In the genomic region with DNA sequence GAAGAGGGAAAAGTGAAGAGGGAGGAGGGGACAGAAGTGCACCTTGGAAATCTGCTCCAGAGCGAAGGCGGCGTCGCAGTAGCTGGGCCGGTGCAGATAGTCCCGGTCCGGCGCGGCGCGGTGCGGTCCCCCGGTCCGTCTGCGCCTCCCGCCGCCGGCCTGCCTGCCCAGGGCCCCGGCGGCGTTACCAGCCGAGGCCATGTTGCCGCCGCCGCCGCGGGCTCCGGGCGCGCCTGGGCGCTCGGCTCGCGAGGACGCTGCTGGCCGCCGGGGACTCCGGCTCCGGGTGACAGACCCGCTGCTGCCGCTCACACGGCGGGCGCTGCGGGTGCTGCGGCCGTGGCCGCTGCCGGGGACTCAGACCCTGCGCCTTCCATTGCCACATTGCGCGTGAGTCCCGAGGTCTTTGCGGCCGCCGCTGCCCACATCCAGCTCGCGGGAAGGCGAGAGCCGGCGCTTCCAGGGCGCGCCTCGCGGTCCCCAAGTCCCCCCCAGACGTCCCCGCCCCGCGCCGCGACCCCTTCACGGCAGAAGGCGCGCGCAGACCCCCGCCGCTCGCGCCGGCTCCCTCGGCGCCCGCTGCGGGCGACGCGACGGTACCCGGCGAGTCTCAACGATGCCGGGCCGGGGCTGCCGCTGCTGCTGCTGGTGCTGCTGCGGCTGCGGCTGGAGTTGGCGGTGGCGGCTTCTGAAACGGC, we compare ENCODE assay signal across 8 mouse cellular contexts. TPM values are rescaled to one million over a fixed set of nuclear protein-coding genes. Genes with fewer than 3 reads are reported as not detected.
DNase-seq lines count a peak whose midpoint lies in the region; ATAC-seq and TF ChIP-seq lines count a peak whose summit lies in the region.

No protein-coding gene starts in this region.

- H3K36me3 ChIP-seq in C2C12 (ENCODE audit: control insufficient read depth, insufficient read depth) = no peaks in the 10 kb centered on the region
- H3K36me3 ChIP-seq in limb, embryonic 12.5 days = peaks cover 9% of the 10 kb centered on the region; the same call in 1 of the 2 replicates
- no peaks in the 10 kb centered on the region; the same call in 1 of the 2 replicates for H3K36me3 ChIP-seq in neural tube, embryonic 11.5 days (ENCODE audit: control insufficient read depth, insufficient read depth, low read length)

- H3K4me3 ChIP-seq in C2C12 (ENCODE audit: insufficient read depth, poor library complexity, severe bottlenecking) = peak overlapping the region; percentile 56
- peak overlapping the region; percentile 98 for H3K4me3 ChIP-seq in limb, embryonic 12.5 days (replicated peaks)
- peak overlapping the region; percentile 72 for H3K4me3 ChIP-seq in neural tube, embryonic 11.5 days (ENCODE audit: low read depth, low read length)

- H3K27ac ChIP-seq in limb, embryonic 12.5 days = peak overlapping the region; percentile 100
- peak overlapping the region; percentile 100 for H3K27ac ChIP-seq in neural tube, embryonic 11.5 days (ENCODE audit: low read depth, low read length)

- H3K27me3 ChIP-seq in C2C12 (ENCODE audit: control insufficient read depth, insufficient read depth, insufficient read length) = no peaks in the 10 kb centered on the region
- peaks cover 7% of the 10 kb centered on the region for H3K27me3 ChIP-seq in limb, embryonic 12.5 days
- H3K27me3 ChIP-seq in neural tube, embryonic 11.5 days (ENCODE audit: control insufficient read depth, insufficient read depth, low read length) = no peaks in the 10 kb centered on the region

- H3K9me3 ChIP-seq in limb, embryonic 12.5 days = no peaks in the 10 kb centered on the region
- H3K9me3 ChIP-seq in neural tube, embryonic 11.5 days (ENCODE audit: control insufficient read depth, low read length) = no peaks in the 10 kb centered on the region

- peaks cover 39% of the 10 kb centered on the region for H3K4me1 ChIP-seq in limb, embryonic 12.5 days (replicated peaks)
- H3K4me1 ChIP-seq in neural tube, embryonic 11.5 days (ENCODE audit: control insufficient read depth, insufficient read depth, low read length) = peaks cover 26% of the 10 kb centered on the region

- DNase-seq in gastrocnemius, adult 18-20 months (ENCODE audit: low spot score) = peak; percentile 10
- no peak for DNase-seq in gastrocnemius, adult 8-10 months (ENCODE audit: low spot score in 2 of 2)
- peak; percentile 39 for DNase-seq in brain, adult 2 months (ENCODE audit: low read depth, low spot score)
- DNase-seq in gastrocnemius, postnatal 10 days = peak; percentile 44
- peak; percentile 51 for DNase-seq in neural tube, embryonic 11.5 days (ENCODE audit: low spot score)

- under 1% methylated on average over 82 of the region's 99 CpGs for WGBS in limb, embryonic 12.5 days
- under 1% methylated on average over 98 of the region's 99 CpGs for WGBS in neural tube, embryonic 11.5 days

- no peak for TF ChIP-seq CTCF in C2C12 (IDR thresholded peaks at IDR 0.05; ENCODE audit: control insufficient read depth, insufficient read depth, insufficient read length)

- peaks cover 40% of the 10 kb centered on the region for H3K79me2 ChIP-seq in C2C12 (ENCODE audit: control insufficient read depth, insufficient read depth)

- H3K79me3 ChIP-seq in C2C12 (ENCODE audit: low read depth) = peaks cover 14% of the 10 kb centered on the region

- ATAC-seq in limb, embryonic 12.5 days (ENCODE audit: insufficient number of reproducible peaks, insufficient read depth, low FRiP score, low TSS enrichment, low read depth) = no peak
- ATAC-seq in neural tube, embryonic 11.5 days (ENCODE audit: insufficient read depth, low FRiP score, low TSS enrichment) = no peak
- ATAC-seq in inflammation-experienced regulatory T-cells, adult 6 months = no peak

- peak overlapping the region; percentile 78 for H3ac ChIP-seq in C2C12 (ENCODE audit: control insufficient read depth, insufficient read length, low read depth)

- peak overlapping the region; percentile 97 for H3K4me2 ChIP-seq in limb, embryonic 12.5 days
- peak overlapping the region; percentile 94 for H3K4me2 ChIP-seq in neural tube, embryonic 11.5 days (ENCODE audit: low read depth)

- H3K9ac ChIP-seq in limb, embryonic 12.5 days (replicated peaks) = peak overlapping the region; percentile 100
- H3K9ac ChIP-seq in neural tube, embryonic 11.5 days (ENCODE audit: low read length) = peak overlapping the region; percentile 90

TF ChIP-seq in C2C12, 6 proteins besides CTCF, POLR2A, EP300 and RAD21:
- TF ChIP-seq MYOD1 (IDR thresholded peaks at IDR 0.05; ENCODE audit: control insufficient read depth, insufficient read length, low read depth) (no peak), CEBPB (IDR thresholded peaks at IDR 0.05; ENCODE audit: low read depth) (no peak), FOSL1 (IDR thresholded peaks at IDR 0.05; ENCODE audit: insufficient read depth, low read length, poor library complexity, severe bottlenecking) (no peak), MAX (IDR thresholded peaks at IDR 0.05) (no peak), MYOG (IDR thresholded peaks at IDR 0.05; ENCODE audit: control insufficient read depth, extremely low read depth, insufficient read length) (no peak), USF1 (IDR thresholded peaks at IDR 0.05; ENCODE audit: low read depth) (no peak)

RNA-seq across cellular contexts. Expression of gene Ptch1, which starts 7.9 kb away (rescaled TPM):
- 1 to 10 TPM; 5.7 to 8.5 TPM for total RNA-seq in gastrocnemius, adult 18-20 months (2021)
- total RNA-seq in gastrocnemius, adult 8-10 months (2022) = 10 to 100 TPM in 1 of 4 experiments, 1 to 10 TPM in 3; 6.6 to 10.3 (median 8.3) TPM
- polyA plus RNA-seq in C2C12 (2012; fragmentation: generic; extraction: Trizol) = 2.8 TPM
- total RNA-seq in gastrocnemius, postnatal 10 days (2021) = 10 to 100 TPM; 13.6 to 20.3 TPM
- 21.6 and 23.0 TPM in 2 replicates for polyA plus RNA-seq in limb, embryonic 12.5 days (2016; fragmentation: Nextera tagmentation; extraction: Ambion mirVana)
- polyA plus RNA-seq in neural tube, embryonic 11.5 days (2014; fragmentation: Nextera tagmentation; extraction: Ambion mirVana) = 22.8 and 24.2 TPM in 2 replicates
- 10 to 100 TPM in 2 of 3 experiments, 1 to 10 TPM in 1; 9.5 to 13.2 (median 12.1) TPM for polyA plus RNA-seq in inflammation-experienced regulatory T-cells, adult 6 months (2017; shearing (Covaris generic))

Comparison
In these comparisons a context has a peak if more than half of its experiments do, and no peak if none do; other contexts are left out.
1. DNase-seq: peak in gastrocnemius, adult 18-20 months (single experiment), brain, adult 2 months (single experiment), gastrocnemius, postnatal 10 days (single experiment) and neural tube, embryonic 11.5 days (single experiment); none in gastrocnemius, adult 8-10 months (0 of 2).
2. Peak in every context shown above with its lines, with median percentiles within 50 percentile points of each other: H3K4me3 ChIP-seq.